Mouse (Mus musculus) heart, embryonic 10.5 days (tissue): Measurements from ENCODE around the gene F830045P16Rik. TPM values are rescaled to one million over a fixed set of nuclear protein-coding genes. Genes with fewer than 3 reads are reported as not detected.

ENCODE experiments used
- DNase-seq: peaks from one replicate; pipeline ENCODE4 v3.0.0-alpha.2; 2017; ENCODE audit warnings: low spot score
- H3K27ac ChIP-seq: fragments of 300-500 bp; sonication (generic); 2 replicates; pipeline ENCODE4 v1.5.1; 2016; ENCODE audit warnings: mild to moderate bottlenecking
- H3K27me3 ChIP-seq: fragments of 300-500 bp; sonication (generic); 2 replicates; pipeline ENCODE4 v1.6.1; 2016; ENCODE audit warnings: mild to moderate bottlenecking; ENCODE audit not compliant: poor library complexity, insufficient read depth, severe bottlenecking
- H3K36me3 ChIP-seq: fragments of 300-500 bp; sonication (generic); 2 replicates; pipeline ENCODE4 v1.6.1; 2016; ENCODE audit warnings: mild to moderate bottlenecking, moderate library complexity
- H3K4me1 ChIP-seq: fragments of 300-500 bp; sonication (generic); 2 replicates; pipeline ENCODE4 v1.6.1; 2016; ENCODE audit warnings: mild to moderate bottlenecking
- H3K4me3 ChIP-seq: fragments of 300-500 bp; sonication (generic); 2 replicates; pipeline ENCODE4 v1.5.1; 2016; ENCODE audit warnings: mild to moderate bottlenecking, moderate library complexity
- H3K9me3 ChIP-seq: fragments of 300-500 bp; sonication (generic); 2 replicates; pipeline ENCODE4 v1.6.1; 2016; ENCODE audit warnings: mild to moderate bottlenecking, moderate library complexity
- WGBS: fragments of 180-500 bp; shearing (Covaris S2); methylation state at CpG from one replicate; pipeline ENCODE4 v1.1.7; 2016; 5-methylcytosine and 5-hydroxymethylcytosine counted together
- polyA plus RNA-seq: library from polyadenylated mRNA; unstranded; fragments of >200 nt; fragmentation: Nextera tagmentation; extraction: Ambion mirVana; gene quantifications from 2 replicates; pipeline ENCODE4 v1.2.1, GENCODE M21; 2016

F830045P16Rik gene
- polyA plus RNA-seq, 1 experiment from 2014 or later = 0.06 TPM

GRCm38 (mm10) chr2:129563944-129564709, 27.7 kb upstream of the F830045P16Rik start:
- no peak overlapping the region for H3K27ac ChIP-seq
- 76% methylated on average over 5 of the region's 5 CpGs for WGBS
- DNase-seq = no peak
- no peaks in the 10 kb centered on the region for H3K36me3 ChIP-seq
- peaks cover 10% of the 10 kb centered on the region; the same call in 1 of the 2 replicates for H3K27me3 ChIP-seq
- peaks cover 8% of the 10 kb centered on the region for H3K4me1 ChIP-seq
- H3K9me3 ChIP-seq = no peaks in the 10 kb centered on the region
- H3K4me3 ChIP-seq = no peak overlapping the region

GRCm38 (mm10) chr2:129561796-129562195, 25.4 kb upstream of the F830045P16Rik start:
- no peaks in the 10 kb centered on the region for H3K9me3 ChIP-seq
- H3K4me3 ChIP-seq = no peak overlapping the region
- peaks cover 15% of the 10 kb centered on the region for H3K4me1 ChIP-seq
- 65% methylated on average over 3 of the region's 3 CpGs for WGBS
- no peaks in the 10 kb centered on the region for H3K36me3 ChIP-seq
- peaks cover 8% of the 10 kb centered on the region; the same call in 1 of the 2 replicates for H3K27me3 ChIP-seq
- H3K27ac ChIP-seq = no peak overlapping the region
- no peak for DNase-seq

GRCm38 (mm10) chr2:129558875-129559219, 22.4 kb upstream of the F830045P16Rik start:
- peaks cover 15% of the 10 kb centered on the region for H3K4me1 ChIP-seq
- no peak for DNase-seq
- H3K27me3 ChIP-seq = no peaks in the 10 kb centered on the region; the same call in 1 of the 2 replicates
- no peaks in the 10 kb centered on the region for H3K36me3 ChIP-seq
- no peak overlapping the region for H3K4me3 ChIP-seq
- H3K27ac ChIP-seq = no peak overlapping the region
- 46% methylated on average over 3 of the region's 3 CpGs for WGBS
- H3K9me3 ChIP-seq = no peaks in the 10 kb centered on the region

- Histone ChIP-seq H3K27me3 (no peaks in the 10 kb centered on the region; the same call in 1 of the 2 replicates), H3K27ac (no peak overlapping the region), H3K4me1 (peaks cover 15% of the 10 kb centered on the region), H3K9me3 (no peaks in the 10 kb centered on the region), H3K4me3 (no peak overlapping the region), H3K36me3 (no peaks in the 10 kb centered on the region)
- no peak for DNase-seq
- 59% methylated on average over 12 of the region's 12 CpGs for WGBS
Measured at GRCm38 (mm10) chr2:129558008-129558874, 21.8 kb upstream of the F830045P16Rik start.

- Histone ChIP-seq H3K4me3 (no peak overlapping the region), H3K9me3 (no peaks in the 10 kb centered on the region), H3K4me1 (peaks cover 14% of the 10 kb centered on the region), H3K36me3 (no peaks in the 10 kb centered on the region), H3K27ac (no peak overlapping the region), H3K27me3 (no peaks in the 10 kb centered on the region)
- DNase-seq = no peak
- WGBS = 76% methylated on average over 6 of the region's 6 CpGs
Measured at GRCm38 (mm10) chr2:129556081-129556480, 19.7 kb upstream of the F830045P16Rik start.

GRCm38 (mm10) chr2:129550781-129551180, 14.4 kb upstream of the F830045P16Rik start:
- H3K36me3 ChIP-seq = no peaks in the 10 kb centered on the region
- 65% methylated on average over 2 of the region's 2 CpGs for WGBS
- H3K27ac ChIP-seq = no peak overlapping the region
- H3K4me1 ChIP-seq = peaks cover 10% of the 10 kb centered on the region
- peaks cover 10% of the 10 kb centered on the region for H3K27me3 ChIP-seq
- no peak overlapping the region for H3K4me3 ChIP-seq
- H3K9me3 ChIP-seq = no peaks in the 10 kb centered on the region
- no peak for DNase-seq

- DNase-seq = no peak
- WGBS = 62% methylated on average over 9 of the region's 9 CpGs
Measured at GRCm38 (mm10) chr2:129549537-129550135, 13.2 kb upstream of the F830045P16Rik start.

GRCm38 (mm10) chr2:129546772-129547171, 10.4 kb upstream of the F830045P16Rik start:
- no peak overlapping the region for H3K4me3 ChIP-seq
- no peaks in the 10 kb centered on the region for H3K9me3 ChIP-seq
- no peaks in the 10 kb centered on the region for H3K36me3 ChIP-seq
- peaks cover 20% of the 10 kb centered on the region for H3K4me1 ChIP-seq
- no peak for DNase-seq
- no peak overlapping the region for H3K27ac ChIP-seq
- 69% methylated on average over 3 of the region's 3 CpGs for WGBS
- peaks cover 10% of the 10 kb centered on the region for H3K27me3 ChIP-seq

More at GRCm38 (mm10) chr2:129549537-129550135, 13.2 kb upstream of the F830045P16Rik start:
- no peaks in the 10 kb centered on the region for H3K36me3 ChIP-seq
- H3K4me3 ChIP-seq = no peak overlapping the region
- no peaks in the 10 kb centered on the region for H3K9me3 ChIP-seq
- peaks cover 10% of the 10 kb centered on the region for H3K27me3 ChIP-seq
- H3K27ac ChIP-seq = no peak overlapping the region
- peaks cover 14% of the 10 kb centered on the region for H3K4me1 ChIP-seq

GRCm38 (mm10) chr2:129545596-129545995, 9.2 kb upstream of the F830045P16Rik start:
- WGBS = 80% methylated on average over 7 of the region's 7 CpGs
- H3K9me3 ChIP-seq = no peaks in the 10 kb centered on the region
- no peak overlapping the region for H3K27ac ChIP-seq
- H3K36me3 ChIP-seq = no peaks in the 10 kb centered on the region
- no peak for DNase-seq
- no peak overlapping the region for H3K4me3 ChIP-seq
- peaks cover 10% of the 10 kb centered on the region for H3K27me3 ChIP-seq
- peaks cover 20% of the 10 kb centered on the region for H3K4me1 ChIP-seq

GRCm38 (mm10) chr2:129544919-129545318, 8.5 kb upstream of the F830045P16Rik start:
- Histone ChIP-seq H3K4me3 (no peak overlapping the region), H3K36me3 (no peaks in the 10 kb centered on the region), H3K27me3 (peaks cover 10% of the 10 kb centered on the region), H3K9me3 (no peaks in the 10 kb centered on the region), H3K4me1 (peaks cover 20% of the 10 kb centered on the region), H3K27ac (no peak overlapping the region)
- WGBS = 77% methylated on average over 3 of the region's 3 CpGs
- no peak for DNase-seq

- no peak for DNase-seq
- no peak overlapping the region for H3K4me3 ChIP-seq
- 29% methylated on average over 4 of the region's 4 CpGs for WGBS
Measured at GRCm38 (mm10) chr2:129544448-129544847, 8.0 kb upstream of the F830045P16Rik start.

GRCm38 (mm10) chr2:129540036-129540435, 3.6 kb upstream of the F830045P16Rik start:
- H3K4me1 ChIP-seq = peaks cover 31% of the 10 kb centered on the region
- 82% methylated on average over 3 of the region's 3 CpGs for WGBS
- H3K9me3 ChIP-seq = no peaks in the 10 kb centered on the region
- H3K4me3 ChIP-seq = no peak overlapping the region
- H3K27me3 ChIP-seq = no peaks in the 10 kb centered on the region
- no peak for DNase-seq
- no peaks in the 10 kb centered on the region for H3K36me3 ChIP-seq
- no peak overlapping the region for H3K27ac ChIP-seq

More at GRCm38 (mm10) chr2:129544448-129544847, 8.0 kb upstream of the F830045P16Rik start:
- Histone ChIP-seq H3K27me3 (peaks cover 10% of the 10 kb centered on the region), H3K9me3 (no peaks in the 10 kb centered on the region), H3K27ac (no peak overlapping the region), H3K36me3 (no peaks in the 10 kb centered on the region), H3K4me1 (peaks cover 15% of the 10 kb centered on the region)
